Mouse (Mus musculus) MEL-GATA-1-ER (cell line): ENCODE data around the gene Homer1.

Source experiments
- DNase-seq: peaks from one replicate; pipeline ENCODE4 v3.0.0-alpha.2; 2012; ENCODE audit warnings: low read depth; ENCODE audit errors: extremely low read depth

Gene Homer1

GRCm38 (mm10) chr13:93299316-93299715 is at the start of gene Homer1:
Gene Homer1, plus strand, starts transcription at chr13:93299635.
- DNase-seq, result no peak

- DNase-seq, result no peak
Measured at GRCm38 (mm10) chr13:93251732-93252131, 47.7 kb upstream of the Homer1 start.

- DNase-seq, result no peak
Measured at GRCm38 (mm10) chr13:93252175-93252574, 47.3 kb upstream of the Homer1 start.

- DNase-seq, result no peak
Measured at GRCm38 (mm10) chr13:93252941-93253340, 46.5 kb upstream of the Homer1 start.

- DNase-seq, result no peak
Measured at GRCm38 (mm10) chr13:93267151-93267550, 32.3 kb upstream of the Homer1 start.

DNA sequence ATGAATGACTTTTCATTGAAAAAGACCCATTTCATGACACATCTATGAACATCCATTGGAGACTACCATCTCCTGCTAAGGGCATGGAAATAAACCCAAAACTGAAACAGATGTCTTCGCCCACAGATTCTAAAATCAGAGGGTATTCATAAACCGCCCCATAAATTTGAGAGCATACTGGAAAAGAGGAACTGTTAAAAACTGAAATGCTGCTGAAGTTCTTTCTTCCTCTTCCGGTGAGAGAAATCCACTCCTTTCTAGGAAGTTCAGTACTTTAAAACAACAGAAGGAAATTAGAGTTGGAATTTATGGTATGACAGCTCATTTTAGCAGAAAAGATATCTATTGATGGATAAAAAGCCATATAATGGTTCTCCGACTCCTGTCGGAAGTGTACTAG is 1.1 kb downstream of the Homer1 start:
- peak; percentile 73 for DNase-seq

DNA sequence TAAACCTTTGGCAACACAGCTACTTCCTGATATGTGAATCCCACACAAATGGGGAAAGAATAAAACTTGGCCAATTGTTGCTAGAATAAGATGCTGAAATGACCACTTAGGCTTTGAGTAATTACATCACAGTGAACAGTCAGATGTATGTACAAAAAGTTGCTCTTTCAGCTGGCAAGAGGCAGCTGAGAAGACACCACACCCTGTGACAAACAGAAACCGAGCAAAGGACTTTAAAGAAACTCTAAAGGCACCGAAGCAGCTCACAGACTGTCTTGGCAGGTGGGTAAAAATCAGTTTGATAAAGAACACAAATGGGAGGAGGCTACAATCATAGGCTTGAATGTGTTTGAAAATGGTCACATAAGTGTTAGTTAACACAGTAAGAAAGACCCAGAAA is 1.6 kb downstream of the Homer1 start:
- DNase-seq, result no peak

- DNase-seq, result peak; percentile 33
Measured at GRCm38 (mm10) chr13:93302846-93303562, 3.6 kb downstream of the Homer1 start.

GRCm38 (mm10) chr13:93303563-93304250 is 4.3 kb downstream of the Homer1 start:
- DNase-seq, result peak; percentile 90

DNA sequence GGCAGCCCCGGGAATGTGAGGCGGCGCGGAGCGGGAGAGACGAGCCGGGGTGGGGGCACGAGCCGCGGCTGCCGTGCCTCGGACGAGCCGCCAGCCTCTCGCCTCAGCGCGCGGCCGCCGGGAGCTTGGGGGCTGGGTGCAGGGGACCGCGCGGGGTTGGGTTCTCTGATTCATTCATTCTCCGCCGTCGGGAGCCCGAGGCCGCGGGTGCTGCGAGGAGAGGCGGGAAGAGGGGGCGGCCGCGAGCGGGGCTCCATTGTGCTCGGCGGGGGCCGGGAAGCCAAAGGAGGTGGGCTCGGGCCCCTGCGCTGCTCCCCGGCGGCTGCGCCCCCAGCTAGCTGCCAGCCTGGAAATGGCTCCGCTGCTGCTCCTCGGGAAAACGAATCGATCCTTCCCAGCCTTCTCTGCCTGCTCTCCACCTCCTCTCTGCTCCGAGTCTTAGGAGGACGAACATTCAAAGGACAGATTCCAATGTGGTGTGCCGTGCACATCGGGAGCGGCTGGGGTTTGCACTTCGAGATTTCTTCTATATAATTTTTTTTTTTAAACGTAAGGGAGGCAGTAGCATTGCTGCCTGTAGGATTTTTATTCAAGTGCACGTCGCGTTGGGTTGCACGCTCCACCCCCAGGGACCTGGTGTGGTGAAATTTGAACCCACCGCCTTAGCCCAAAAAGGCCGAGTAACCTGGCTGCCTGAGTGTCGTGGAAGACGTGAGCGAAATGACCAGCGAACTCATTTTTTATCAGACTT is 5.0 kb downstream of the Homer1 start:
- DNase-seq, result peak; percentile 39

DNA sequence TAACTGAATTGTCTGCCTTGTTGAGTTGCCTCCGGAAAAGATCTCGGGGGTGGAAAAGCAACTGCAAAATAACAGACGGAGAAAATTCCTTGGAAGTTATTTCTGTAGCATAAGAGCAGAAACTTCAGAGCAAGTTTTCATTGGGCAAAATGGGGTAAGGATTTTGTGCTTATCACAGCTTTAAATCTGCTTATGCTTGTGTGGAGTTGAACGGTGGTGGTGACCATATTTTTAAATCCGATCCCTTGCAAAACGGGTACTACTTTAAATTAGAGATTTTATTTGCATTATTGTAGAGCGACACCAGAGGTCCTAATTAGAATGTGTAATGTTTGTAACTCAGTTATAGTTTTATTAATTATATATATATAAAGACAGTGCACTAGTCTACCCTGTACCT is 5.7 kb downstream of the Homer1 start:
- peak; percentile 31 for DNase-seq

DNA sequence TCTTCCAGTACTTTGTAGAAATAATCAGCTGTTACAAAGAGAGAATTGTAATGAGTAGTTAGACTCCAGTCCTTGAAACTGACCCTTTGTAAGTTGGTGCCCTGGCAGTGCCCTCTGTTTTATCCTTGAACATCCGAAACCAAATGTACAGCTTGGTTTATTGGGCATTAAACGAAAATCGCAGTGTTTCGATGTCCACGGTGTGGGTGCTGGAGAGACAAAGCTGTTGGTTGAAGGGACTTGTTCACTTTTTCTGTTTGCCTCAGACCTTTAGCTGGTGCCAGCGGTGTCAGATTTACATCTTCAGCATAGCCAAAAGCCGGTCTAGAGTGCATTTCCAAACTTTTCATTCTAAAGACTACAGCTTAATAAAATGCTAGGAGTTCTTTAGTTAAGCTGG is 6.2 kb downstream of the Homer1 start:
- DNase-seq, result peak; percentile 29

- DNase-seq, result no peak
Measured at GRCm38 (mm10) chr13:93306545-93306944, 7.1 kb downstream of the Homer1 start.

DNA sequence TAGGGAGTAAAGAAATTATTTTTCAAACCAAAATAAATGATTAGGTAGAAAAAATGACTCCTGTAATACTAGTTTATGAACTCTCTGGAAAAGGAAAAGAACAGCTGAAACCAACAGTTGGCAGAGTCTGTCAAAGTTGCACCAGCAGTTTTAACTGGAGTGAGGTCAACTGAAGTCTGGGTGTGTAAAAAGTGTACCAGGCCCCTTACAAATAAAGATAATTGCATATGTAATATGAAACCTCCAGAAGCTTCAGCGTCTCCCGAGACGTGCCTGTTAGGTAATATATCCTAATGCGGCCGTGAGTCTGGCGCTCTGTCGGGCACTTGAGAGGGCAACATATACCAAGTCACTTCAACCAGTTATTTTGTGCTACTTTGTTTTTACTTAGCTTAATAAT is 8.3 kb downstream of the Homer1 start:
- no peak for DNase-seq

GRCm38 (mm10) chr13:93309295-93309694 is 9.9 kb downstream of the Homer1 start:
- no peak for DNase-seq

DNA sequence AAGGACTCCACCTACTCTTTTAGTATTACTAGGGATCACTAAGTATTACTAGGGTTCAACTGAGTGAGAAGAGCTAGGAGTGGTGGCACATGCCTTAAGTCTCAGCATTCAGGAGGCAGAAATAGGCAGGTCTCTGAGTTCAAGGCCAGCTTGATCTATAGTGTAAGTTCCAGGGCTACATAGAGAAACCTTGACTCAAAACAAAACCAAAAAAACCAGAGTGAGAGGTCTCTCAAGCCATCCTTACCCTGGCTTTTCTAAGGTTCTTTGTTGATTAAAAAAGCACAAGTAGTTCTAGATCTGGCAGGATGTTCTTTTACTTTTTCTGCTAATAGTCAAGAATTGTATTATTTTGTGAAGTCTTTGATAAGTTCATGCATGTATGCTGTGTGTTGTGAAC is 13.1 kb downstream of the Homer1 start:
- DNase-seq, result no peak

GRCm38 (mm10) chr13:93314322-93314721 is 14.9 kb downstream of the Homer1 start:
- no peak for DNase-seq

- no peak for DNase-seq
Measured at GRCm38 (mm10) chr13:93320089-93320488, 20.7 kb downstream of the Homer1 start.

DNA sequence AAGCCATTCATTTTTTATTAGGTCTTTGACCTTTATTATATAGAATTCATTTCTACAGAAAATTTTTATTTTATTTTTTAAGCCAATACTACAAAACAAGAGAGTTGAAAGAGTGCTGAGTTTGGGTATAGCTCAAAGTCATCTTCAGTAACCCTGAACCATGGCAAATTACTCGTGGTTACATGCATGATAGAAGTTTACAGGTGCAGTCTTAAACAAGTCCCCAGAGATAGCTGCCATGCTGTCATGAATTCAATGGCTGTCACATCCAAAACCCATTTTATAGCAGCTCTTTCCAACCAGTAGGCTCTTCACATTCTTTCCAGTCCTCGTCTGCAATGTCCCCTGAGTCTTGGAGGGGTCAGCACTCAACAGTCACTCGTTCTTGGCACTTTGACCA is 26.9 kb downstream of the Homer1 start:
- DNase-seq, result no peak

DNA sequence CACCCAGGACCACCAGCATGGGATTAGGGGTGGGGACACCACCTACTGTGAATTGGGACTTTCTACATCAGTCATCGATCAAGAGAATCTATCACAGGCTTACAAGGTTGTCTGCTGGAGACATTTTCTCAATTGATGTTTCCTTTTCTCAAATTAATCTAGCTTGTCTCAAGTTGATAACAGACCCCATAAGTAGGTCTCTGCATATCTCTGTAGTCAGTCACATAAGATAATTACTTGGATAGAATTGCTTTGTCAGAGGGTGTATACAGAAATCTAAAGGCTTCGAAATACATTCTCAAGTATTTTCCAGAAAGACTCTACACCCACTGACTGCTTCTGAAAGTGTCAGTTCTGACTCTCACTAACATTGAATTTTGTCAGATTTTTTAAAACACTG is 32.3 kb downstream of the Homer1 start:
- no peak for DNase-seq

GRCm38 (mm10) chr13:93332491-93332890 is 33.1 kb downstream of the Homer1 start:
- no peak for DNase-seq

DNA sequence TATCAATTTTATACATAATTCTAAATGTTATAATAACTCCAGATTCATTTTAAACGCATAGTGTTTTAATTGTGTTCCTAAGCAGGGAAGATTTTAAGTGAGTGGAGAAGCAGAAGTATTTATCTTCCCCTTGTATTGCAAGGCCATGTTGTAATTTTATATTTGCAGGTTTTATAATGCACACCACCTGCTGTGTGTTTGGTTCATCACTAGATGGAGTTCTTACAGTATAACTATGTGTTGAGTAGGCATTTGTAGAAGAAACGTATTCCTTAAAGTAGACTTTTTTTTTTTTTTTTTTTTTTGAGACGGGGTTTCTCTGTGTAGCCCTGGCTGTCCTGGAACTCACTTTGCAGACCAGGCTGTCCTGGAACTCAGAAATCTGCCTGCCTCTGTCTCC is 35.9 kb downstream of the Homer1 start:
- DNase-seq, result peak; percentile 37
